Mouse (Mus musculus) 3T3-L1 (cell line): Measurements from ENCODE around the gene Sipa1l1.

Experiments used
- DNase-seq: peaks from one replicate; pipeline ENCODE4 v3.0.0-alpha.2; 2015; ENCODE audit warnings: low read depth, low spot score

Gene Sipa1l1

DNA sequence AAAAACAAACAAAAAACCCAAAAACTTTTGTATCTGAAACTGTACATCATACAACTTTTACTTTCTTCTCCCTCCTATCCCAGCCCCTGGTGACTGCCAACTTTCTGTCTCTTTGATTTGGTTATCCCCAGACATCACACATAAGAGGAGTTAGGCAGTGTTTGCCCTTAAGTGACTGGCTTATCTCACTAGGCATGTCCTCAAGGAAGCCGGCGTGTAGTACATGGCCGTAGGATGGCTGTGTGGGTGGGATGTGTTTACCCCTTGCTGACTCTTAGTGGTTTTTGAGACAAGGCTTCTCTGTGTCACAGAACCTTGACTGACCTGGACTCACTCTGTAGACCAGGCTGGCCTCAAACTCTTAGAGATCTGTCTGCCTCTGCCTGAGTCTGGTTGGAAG, 6.6 kb downstream of the Sipa1l1 start:
- no peak for DNase-seq

DNA sequence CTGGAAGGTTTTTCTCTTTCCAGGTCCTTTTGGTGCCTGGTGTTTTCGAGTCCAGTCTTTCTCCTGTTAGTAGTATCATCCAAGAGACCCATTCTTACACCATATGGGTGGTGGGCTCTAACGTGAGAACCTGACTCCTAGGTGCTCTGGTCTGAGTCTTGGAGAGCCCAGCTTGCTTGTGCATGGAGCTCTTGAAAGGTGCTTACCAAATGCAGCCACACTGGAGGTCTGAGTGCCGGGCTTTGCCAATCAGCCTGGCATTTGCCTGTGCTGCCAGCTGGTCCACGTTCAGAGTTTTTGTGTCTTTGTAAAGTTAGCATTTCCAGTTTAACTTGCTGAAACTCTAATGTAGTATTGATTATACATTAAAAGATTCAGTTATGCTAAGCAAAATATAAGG, 9.5 kb downstream of the Sipa1l1 start:
- no peak for DNase-seq

DNA sequence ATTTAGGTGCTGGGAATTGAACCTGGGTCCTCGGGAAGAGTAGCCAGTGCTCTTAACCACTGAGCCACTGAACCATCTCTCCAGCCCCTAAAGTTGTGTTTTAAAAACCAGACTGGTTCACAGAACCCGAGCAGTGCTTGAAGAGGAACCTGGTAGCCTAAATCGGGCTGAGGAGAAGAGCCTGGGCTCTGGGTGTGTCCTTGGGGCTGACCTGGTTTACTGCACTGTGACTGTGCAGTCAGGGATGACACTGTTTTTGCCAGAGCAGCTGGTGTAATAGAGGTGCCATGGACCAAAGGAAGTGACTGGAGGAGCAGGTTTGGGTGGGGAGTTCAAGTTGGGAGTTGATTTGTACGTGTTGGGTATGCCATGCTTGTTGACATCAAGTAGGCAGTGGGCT, 10.5 kb downstream of the Sipa1l1 start:
- no peak for DNase-seq

DNA sequence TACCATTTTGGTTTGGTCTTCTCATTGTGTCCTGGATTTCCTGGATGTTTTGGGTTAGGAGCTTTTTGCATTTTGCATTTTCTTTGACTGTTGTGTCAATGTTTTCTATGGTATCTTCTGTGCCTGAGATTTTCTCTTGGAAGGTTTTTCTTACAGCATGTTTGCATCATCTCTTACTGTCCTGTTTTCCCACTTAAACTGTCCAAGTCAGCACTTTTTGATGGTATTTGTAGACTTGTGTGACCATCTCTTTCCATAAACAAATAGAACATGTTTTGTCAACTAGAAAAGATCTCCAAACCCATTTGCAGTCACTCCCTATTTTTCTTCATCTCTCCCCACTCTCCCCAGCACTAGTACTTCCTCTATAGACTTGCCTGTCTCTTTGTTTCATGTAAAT, 17.0 kb downstream of the Sipa1l1 start:
- peak; percentile 29 for DNase-seq

DNA sequence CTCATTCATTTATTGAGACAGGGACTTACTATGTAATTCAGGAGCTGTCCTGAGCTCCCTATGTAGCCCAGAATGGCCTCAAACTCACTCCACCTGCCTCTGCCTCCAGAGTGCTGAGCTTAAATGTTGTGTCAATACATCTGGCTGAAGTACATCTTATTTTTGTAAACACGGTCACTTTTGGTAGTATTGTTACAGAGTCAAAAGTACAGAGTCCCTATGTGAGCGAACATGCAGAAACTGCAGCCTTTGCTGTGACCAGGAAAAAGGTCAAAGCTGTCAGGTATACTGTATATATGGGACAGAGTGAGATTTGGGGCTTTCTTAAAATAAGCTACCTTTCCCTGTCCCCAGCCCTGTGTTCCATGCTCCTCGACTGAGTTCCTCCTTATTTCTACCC, 17.6 kb downstream of the Sipa1l1 start:
- DNase-seq, result no peak

DNA sequence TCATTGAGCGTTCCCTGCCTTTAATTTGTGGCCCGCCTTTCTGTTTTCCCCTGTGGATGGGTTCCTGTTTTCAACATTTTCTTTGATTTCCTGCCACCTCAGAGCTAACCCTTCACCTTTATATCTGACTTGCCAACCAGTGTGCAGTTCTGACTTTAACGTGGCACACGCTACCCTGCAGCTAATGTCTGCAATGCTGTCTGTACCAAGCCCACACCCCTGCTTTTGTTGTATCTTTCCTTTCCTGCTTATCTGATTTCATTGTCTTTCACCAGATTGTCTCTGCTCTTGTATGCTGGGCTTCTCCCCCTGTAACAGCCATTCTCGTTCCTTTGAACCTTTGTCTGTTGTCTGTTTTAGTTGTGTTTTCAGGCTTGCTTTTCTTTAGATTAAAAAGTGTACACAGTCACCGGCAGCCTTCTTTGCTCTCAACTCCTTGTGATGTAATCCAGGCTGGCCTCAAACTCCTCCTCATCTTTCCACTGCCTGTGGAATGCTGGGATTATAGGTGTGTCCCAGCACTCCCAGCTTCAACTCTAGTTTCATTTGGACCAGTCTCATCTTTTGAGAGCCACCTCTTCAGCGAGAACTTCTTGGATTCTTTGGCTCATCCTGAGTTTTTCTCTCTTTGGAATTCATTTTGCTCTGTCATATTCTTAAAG, 18.2 kb downstream of the Sipa1l1 start:
- DNase-seq, result peak; percentile 34

DNA sequence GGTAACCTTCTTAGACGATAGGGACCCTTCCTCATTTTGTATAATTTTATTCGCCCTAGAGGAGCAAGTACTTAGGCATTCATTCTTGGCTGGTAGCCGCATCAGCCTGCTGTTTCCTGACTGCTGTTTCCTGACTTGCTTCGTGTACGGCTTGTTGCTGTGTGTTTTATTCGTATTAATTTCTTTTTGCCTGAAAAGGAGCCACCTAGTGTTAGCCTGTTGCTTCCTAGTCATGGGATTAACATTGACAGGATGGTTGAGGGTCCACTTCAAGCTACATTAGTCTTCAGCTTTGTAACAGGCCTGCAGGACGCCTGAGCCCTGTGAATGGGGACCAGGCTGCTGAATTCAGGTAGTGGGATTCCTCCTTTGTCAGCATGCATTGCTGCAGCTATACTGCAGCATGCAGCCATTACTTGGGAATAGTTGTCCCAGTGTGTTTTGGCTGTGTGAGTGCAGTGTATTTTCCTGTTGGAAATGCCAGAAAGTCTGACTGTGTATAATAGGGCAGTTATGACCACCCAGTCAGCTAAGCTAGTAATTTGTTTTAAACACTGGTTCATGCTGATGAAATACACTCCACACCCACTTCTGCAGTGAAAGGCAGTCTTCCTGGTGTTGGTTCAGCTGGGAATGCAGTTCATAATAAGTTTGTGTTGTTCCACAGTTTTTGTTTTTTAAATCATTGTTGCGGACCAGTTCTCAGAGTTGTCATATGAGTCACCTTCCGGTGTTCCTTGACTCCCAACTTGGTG, 19.4 kb downstream of the Sipa1l1 start:
- peak; percentile 27 for DNase-seq

DNA sequence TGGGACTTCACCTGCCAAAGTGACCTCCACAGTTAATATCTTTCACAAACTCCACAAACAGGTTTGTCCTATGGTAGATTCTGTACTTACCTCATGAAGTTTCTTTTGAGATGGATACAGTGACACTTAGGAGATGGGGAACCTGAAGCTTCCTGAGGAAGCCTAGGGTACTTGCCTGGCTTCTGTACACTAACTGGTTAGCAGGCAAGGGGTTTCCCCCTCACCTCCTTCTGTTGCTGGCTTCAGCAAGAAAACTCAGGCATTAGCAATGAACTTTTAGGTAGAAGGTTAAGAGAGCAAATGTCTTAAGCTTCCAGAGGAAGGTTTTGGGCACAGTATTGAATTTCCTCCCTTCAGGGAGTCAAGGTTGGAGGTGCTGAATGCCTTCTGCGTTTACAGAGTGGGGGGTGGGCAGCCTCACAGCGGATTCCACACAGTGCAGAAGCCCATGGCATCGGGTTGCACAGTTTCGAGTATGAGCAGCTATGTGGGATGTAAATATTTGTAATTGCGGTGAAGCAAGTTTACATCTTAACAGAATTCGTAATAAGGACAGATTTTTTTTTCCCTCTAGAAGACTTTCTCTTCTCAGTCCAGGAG, 20.1 kb downstream of the Sipa1l1 start:
- DNase-seq, result peak; percentile 38

DNA sequence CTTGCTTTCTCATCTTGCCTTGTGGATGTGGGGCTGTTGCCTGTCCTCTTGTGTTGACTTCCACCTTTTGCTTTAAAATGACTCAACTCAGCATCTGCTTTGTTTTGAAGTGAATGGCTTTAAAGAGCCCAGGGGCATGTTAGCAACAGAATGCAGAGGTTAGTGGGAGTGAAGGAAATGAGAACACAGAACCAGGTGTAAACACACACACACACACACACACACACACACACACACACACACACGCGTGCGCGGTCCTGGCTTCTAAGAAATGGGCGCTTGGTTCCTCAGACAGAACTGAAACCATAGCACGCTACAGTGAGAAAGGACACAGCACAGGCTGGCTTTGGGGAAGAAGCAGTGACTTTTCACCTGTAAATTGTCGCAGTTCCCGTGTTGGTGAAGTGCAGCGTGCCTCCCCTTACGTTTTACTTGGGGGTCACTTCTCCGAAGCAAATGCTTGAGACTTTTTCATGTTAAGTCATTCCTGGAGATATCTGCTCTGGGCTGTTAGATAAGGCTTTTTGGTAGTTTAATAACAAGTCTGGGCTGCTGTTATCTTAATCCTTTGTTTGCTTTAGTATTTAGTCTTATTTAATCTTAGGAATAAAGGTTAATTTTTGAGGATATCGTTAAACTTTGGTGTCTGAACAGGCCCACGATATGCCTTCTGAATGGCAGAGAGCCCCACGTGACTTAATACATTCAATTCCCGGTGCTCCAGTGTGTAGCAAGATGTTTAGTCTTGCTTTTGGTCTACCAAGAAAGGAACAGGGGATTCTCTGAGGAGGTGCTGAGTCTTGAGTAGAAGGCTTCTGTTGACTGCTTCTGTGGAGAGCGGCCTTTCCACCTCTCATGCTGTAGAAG, 20.8 kb downstream of the Sipa1l1 start:
- no peak for DNase-seq

DNA sequence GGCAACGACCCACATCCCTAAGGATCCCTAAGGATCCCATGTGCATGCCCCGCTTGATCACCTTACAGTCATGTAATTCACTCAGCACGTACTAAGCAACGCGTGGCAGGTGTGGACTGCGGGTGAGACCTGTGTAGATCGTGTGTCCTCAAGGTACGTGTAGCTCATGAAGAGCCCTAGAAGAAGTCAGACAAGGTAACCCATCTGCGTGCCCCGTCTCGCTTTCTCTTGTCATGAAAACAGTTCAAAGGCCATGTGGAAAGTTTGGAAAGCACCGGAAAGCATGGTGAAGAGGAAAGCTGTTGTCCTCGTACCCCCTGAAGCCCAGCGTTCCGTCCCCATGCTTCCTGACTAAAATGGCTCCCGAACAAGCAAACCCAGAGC, 21.5 kb downstream of the Sipa1l1 start:
- DNase-seq, result no peak

DNA sequence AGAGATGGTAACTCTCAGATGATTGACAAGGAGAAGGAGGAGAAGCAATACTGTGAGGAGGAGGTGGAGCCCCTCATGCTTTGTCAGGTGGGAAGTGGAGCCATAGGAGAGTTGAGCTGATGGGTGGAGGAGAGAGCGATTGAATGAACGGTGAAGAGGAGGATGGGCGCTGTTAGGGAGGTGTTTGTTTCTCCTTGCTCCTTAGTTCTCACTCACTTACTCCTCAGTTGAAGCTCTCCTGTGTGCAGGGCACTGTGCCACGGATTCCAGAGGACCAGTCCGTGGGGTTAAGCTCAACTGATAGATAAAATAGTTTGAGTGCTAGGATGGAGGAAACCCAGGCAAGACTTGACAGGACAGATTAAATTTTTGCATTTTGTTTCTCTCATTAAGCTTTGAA, 22.6 kb downstream of the Sipa1l1 start:
- no peak for DNase-seq

DNA sequence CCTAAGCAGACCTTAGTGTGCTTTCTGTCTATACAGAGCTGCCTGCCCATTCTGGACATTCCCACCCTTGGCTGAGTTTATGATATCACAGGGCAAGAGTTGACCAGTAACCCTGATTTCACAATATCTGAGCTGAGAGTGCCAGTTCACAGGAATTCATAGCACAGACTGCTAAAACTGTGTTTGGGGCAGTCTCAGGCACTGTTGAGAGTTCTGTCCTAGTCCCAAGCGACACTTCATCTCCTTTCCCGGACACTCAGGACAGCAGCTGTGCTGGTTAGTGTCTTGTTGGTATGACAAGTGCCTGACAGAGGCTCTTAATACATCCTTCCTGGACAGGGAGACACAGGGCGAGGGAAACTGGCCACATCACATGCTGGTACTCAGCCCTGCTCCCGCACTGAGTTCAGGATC, 23.5 kb downstream of the Sipa1l1 start:
- peak; percentile 50 for DNase-seq

DNA sequence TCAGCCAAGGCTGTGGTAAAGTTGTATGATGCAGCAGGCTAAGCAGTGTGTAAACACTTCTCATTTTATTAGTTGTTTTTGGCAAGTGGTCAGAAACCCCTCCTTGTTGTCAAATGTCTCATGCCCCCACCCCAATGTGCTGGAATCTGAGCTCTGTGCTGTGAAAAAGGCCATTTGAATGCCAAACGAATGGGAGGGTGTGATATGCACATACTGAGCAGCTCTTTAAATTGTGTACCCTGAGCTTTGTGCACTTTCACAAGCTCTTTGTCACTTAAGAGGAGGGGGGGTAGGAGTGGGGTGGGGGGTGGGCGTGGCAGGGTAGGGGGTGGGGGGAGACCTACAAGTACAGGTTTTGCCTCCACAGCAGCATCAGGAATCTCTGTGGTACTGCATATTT, 24.4 kb downstream of the Sipa1l1 start:
- DNase-seq, result no peak

DNA sequence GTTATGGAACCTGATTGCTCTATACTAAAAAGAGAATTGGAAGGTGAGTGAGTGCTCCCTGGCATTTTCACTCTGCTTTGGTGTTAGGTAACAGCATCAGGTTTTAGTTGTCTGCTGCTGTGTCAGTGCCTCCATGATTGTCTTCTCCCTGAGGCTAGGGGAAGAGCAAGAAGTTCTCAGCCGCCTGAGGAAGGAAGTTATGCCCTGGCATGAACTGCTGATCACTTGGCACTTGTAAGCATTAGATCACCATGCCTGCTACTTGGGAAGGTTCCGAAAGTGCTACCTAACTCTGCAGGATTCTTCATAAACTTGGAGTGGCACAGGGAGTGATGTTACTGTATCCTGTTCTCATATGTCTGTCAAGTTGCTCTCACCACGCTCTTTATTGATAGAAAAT, 25.8 kb downstream of the Sipa1l1 start:
- no peak for DNase-seq

DNA sequence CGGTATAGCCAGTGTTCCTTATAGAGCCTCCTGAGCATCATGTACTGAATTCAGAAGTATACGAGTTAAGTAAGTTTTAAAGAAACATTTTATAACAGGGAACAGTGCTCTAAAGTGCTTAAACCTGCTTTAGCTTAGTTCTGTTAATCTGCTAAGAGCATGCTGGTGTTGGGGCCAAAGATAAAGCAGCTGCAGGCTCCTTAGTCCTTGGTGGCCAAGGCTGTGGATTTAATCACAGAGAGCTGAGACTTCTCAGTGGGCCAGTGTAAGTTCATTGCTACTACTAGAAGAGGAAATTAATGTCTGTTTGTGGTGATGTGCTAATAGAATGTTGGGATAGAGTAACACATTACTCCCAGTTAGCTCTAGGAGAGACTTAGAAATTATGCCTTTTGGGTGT, 27.1 kb downstream of the Sipa1l1 start:
- no peak for DNase-seq

DNA sequence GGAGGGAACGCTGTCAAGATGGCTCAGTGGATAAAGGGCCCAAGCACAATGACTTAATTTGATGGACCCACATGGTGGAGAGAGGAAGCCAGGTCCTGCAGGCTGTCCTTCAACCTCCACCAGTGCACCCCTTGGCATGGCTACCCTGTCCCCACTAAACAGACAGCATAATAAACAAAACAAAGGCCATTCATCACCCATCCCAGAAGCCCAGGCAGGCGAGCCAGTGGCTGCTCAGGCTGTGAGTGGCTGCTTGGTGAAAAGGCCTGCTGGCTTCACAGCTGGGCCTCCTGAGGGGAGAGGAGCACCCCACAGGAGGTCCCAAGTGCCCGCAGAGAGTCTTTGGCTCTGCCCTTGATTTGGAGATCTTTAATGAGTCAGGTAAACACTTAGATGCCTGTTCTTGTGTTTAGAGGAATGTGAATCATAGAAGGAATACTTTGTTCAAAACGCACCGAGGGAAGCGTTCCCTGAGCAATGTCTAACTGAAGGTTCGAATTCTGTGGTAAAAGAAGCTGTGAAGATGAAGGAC, 27.6 kb downstream of the Sipa1l1 start:
- no peak for DNase-seq

DNA sequence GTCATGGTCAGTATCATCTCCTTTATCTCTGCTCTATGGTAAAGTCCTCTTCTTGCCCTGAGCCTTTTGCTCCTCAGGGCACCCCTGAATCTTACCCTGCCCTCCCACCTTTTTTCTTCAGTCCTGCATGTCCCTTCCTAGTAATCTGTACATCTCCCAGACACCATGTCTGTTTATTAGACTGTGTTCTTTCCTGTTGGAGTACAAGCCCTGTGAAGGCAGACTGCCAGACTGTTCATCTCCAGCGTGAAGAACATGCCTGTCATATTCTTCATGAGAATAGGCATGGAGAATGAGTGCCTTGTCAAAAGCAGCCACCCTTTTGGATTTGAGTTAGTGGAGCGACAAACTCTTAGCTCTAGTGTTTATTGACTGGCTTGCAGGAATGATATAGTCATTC, 28.1 kb downstream of the Sipa1l1 start:
- no peak for DNase-seq

DNA sequence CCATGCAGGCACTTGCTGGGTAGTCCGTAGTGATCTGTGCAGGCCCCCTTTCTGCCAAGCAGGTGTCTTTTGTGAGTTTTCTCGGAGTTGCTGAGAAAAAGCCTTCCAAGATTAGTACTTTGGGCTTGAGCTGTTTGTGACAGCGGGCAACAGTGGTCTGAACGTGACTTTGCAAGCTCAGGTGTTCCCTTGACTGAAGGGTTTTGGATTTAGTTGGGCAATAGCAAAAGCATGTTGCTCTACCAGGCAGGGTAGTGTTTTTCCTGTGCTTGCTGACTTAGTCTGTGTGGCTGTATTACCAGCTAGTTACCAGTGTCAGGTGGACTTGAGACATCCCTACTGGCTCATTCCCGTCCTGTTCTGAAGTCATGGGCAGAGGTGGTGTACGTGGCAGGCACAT, 30.2 kb downstream of the Sipa1l1 start:
- no peak for DNase-seq

DNA sequence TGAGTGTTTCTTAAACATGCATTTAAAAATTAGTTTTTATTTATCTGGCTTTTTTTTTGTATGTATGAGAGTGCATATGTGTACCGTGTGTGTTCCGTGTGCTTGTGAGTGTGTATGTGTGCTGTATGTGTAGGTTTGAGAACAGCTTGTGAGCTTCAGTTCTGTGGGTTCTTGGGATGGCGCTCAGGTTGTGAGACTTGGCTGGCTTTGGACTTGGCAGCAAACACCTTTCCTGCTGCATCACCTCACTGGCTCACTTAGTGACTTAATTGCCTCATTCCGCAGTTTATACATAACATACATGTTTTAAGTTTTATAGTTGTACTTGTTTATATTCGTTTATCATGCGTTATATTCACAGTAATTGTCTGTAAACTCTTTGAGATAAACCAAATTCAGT, 35.0 kb downstream of the Sipa1l1 start:
- DNase-seq, result no peak

DNA sequence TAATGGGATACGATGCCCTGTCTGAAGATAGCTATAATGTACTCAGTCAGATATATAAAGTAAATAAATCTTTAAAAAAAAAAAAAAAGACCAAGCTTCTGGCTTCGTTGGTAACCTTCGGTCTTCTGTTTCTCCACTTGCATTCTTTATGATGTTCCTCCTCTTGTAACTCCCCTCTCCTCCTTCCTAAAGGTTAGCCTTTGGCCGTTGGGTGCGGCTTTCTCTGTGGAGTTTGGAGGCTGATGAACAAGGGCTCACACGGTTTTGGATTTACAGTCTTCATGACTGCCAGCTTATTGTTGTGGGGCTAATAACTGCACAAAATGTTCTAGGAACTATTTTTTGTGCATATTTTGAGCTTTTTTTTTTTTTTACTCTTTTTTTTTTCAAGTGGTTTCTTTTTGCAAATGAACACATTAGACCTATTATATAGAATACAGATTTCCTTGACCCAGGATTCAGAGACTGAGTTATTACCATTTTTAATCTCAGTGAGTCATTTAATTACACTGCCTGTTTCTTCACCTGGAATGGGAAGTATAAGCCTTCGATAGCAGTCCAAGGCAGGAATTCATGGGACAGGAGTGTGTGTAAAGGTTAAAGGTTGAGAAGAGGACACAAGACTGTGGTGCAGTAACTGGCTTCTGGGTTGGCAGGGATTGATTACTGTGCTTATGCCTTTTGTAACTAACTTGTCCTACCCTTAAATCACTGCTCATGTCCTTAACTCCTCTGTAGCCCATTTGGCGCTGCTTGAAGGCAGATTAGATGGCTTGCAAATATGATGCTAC, 37.9 kb downstream of the Sipa1l1 start:
- DNase-seq, result no peak

DNA sequence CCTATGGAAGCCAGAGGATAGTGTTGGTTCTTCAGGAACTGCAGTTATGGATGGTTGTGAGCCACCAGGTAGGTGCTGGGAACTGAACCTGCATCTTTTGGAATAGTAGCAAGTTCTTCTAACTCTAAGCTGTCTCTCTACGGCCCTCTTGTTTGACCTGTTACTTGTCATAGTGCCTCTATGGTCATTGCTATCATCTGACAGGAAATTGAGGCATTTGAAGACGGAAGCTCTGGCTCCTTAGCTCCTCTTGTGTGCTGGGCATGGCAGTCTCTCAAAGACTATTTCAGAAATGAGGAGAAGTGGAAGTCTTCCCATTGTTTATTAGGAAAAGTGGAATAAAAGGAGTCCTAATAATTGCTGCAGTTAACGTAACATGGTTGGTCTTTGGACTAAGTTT, 38.9 kb downstream of the Sipa1l1 start:
- DNase-seq, result no peak
